Mouse (Mus musculus) MEL (cell line): Measurements from ENCODE around the gene Sh2b3.

Experiments
- CHD1 ChIP-seq: IDR thresholded peaks from 2 replicates; pipeline ENCODE4 v1.6.1; 2012; ENCODE audit warnings: low read depth, mild to moderate bottlenecking, inconsistent platforms, low read length, improper control_type of control experiment
- CTCF ChIP-seq, 3 experiments: IDR thresholded peaks in 2 of 3; conservative IDR thresholded peaks in 1 of 3; 2 replicates each; pipeline ENCODE4 v1.5.1; 2011 to 2012; ENCODE audit warnings: low read length in 3 of 3, low read depth in 2 of 3, mild to moderate bottlenecking in 2 of 3, improper control_type of control experiment in 1 of 3, inconsistent platforms in 1 of 3, mixed read lengths in 1 of 3, moderate library complexity in 1 of 3; ENCODE audit not compliant: control insufficient read depth in 1 of 3, insufficient read depth in 1 of 3, poor library complexity in 1 of 3, severe bottlenecking in 1 of 3
- POLR2A ChIP-seq, 2 experiments: IDR thresholded peaks; 2 replicates each; pipeline ENCODE4 v1.6.1; 2011 to 2012; ENCODE audit warnings: low read length in 2 of 2, mild to moderate bottlenecking in 2 of 2, control low read depth in 1 of 2, improper control_type of control experiment in 1 of 2, low read depth in 1 of 2, moderate library complexity in 1 of 2; ENCODE audit not compliant: control insufficient read depth in 1 of 2, insufficient read depth in 1 of 2, poor library complexity in 1 of 2
- POLR2AphosphoS2 ChIP-seq: IDR thresholded peaks from 2 replicates; pipeline ENCODE4 v1.6.1; 2011; ENCODE audit warnings: low read length, improper control_type of control experiment
- POLR2AphosphoS5 ChIP-seq: IDR thresholded peaks from 2 replicates; pipeline ENCODE4 v1.6.1; 2012; ENCODE audit warnings: low read depth, borderline replicate concordance, mild to moderate bottlenecking, inconsistent platforms, low read length, moderate library complexity, mixed read lengths
- TBP ChIP-seq: IDR thresholded peaks from 2 replicates; pipeline ENCODE4 v1.8.0; 2011; ENCODE audit warnings: low read depth, low read length, improper control_type of control experiment
- UBTF ChIP-seq: IDR thresholded peaks from 2 replicates; pipeline ENCODE4 v1.6.1; 2012; ENCODE audit warnings: low read depth, mild to moderate bottlenecking, inconsistent platforms, low read length, improper control_type of control experiment, moderate library complexity, borderline replicate concordance; ENCODE audit not compliant: insufficient read depth
- USF1 ChIP-seq: IDR thresholded peaks from 2 replicates; pipeline ENCODE4 v1.6.1; 2014; ENCODE audit warnings: low read depth, mild to moderate bottlenecking, inconsistent platforms, low read length, improper control_type of control experiment, moderate library complexity

- no peak for TF ChIP-seq UBTF
- TF ChIP-seq POLR2A (IDR thresholded peaks at IDR 0.05; ENCODE audit: control insufficient read depth in 1 of 2, insufficient read depth in 1 of 2, low read depth in 1 of 2, low read length in 2 of 2, poor library complexity in 1 of 2) = no peak
- no peak for TF ChIP-seq POLR2AphosphoS2
- TF ChIP-seq USF1 = no peak
- TF ChIP-seq CTCF (IDR thresholded peaks at IDR 0.05 in 2 of 3, conservative IDR thresholded peaks at IDR 0.05 in 1 of 3; ENCODE audit: control insufficient read depth in 1 of 3, insufficient read depth in 1 of 3, low read depth in 2 of 3, low read length in 3 of 3, poor library complexity in 1 of 3, severe bottlenecking in 1 of 3) = no peak
- no peak for TF ChIP-seq CHD1
- no peak for TF ChIP-seq POLR2AphosphoS5
- TF ChIP-seq TBP = no peak
Measured at GRCm38 (mm10) chr5:121828491-121829432, 8.7 kb downstream of the Sh2b3 start.
